Mouse (Mus musculus): ENCODE data around the gene Qrfp.

The Qrfp gene

GRCm38 (mm10) chr2:31782958-31783602 is 27.3 kb downstream of the Qrfp start:
- no peak for DNase-seq (ENCODE audit: low read depth in 1 of 2, low spot score in 2 of 2)

DNA sequence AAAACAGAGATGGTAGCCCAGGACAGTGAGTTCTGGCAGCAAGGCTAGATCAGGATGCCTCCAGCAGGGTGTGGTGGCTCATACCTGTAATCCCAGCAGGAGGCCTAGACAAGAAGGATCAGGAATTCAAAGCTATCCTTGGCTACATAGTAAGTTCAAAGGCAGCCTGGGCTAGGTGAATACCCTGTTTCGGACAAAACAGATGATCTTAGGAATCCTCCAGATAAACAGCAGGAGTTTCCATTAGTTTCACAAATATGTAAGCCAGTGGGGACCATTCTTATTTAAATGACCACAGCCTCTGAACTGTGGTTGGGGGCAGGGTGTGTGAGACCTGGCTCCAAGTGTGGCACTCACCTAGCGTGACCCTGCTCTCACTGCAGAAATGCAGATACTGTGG is 31.1 kb downstream of the Qrfp start:
- DNase-seq (ENCODE audit: low read depth in 1 of 2, low spot score in 2 of 2), result no peak

DNA sequence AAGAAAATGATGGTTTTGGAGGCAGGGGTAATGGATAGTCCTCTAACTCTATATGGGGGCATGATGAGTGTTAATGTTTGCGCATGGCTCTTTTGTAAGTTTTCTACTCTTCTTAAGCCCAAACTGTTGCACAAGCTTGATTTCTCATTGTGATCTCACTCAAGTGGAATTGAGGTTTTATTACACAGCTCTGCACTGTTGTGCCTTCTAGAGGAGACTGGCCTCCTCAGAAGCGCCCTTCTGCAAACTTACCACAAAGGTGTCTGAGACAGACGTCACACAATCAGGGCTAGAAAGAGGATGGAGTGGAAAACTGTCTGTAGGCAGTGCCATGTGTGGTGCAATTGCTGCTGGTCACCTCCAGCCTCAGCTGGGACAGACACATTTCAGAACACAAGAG is 33.9 kb downstream of the Qrfp start:
- DNase-seq (ENCODE audit: low read depth in 1 of 2, low spot score in 2 of 2), result no peak

DNA sequence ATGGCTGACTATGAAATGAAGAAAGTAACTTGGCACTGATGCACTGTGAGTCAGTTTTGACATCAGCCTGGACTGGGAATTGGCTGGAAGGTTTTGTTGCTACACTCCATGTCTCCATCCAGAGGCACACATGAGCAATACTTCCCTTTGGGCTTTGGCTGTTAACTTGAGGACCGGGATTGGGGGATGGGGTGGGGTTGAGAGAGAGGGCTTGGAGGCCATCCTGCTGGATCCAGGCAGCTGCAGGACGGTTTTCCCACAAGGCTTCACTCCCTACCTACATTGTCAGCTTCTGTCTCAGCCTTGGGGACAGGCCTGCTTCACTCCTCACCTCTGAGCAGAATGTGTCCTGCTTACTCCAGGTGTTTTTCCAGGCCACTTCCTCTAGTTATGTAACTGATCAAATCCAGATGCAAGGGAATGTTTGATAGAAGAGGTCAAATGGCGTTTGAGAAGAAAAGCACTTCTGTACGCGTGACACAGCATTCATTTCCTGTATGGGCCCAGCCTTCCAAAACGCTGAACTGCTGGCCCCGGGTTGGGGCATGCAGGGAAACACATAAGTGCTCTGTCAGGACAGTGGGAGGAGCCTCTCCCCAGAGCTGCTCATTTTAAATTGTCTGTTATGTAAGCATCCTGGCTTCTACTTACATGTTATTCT is 39.5 kb downstream of the Qrfp start:
- DNase-seq (ENCODE audit: low read depth in 1 of 2, low spot score in 2 of 2), result peak; percentile 17 to 37

GRCm38 (mm10) chr2:31769631-31770111 is 40.7 kb downstream of the Qrfp start:
- DNase-seq (ENCODE audit: low read depth in 1 of 2, low spot score in 2 of 2), result peak in 1 of 2 experiments; percentile 40

- DNase-seq (ENCODE audit: low read depth in 1 of 2, low spot score in 2 of 2), result peak; percentile 24 to 27
Observed at GRCm38 (mm10) chr2:31769115-31769514, 41.3 kb downstream of the Qrfp start.

GRCm38 (mm10) chr2:31767815-31768214 is 42.6 kb downstream of the Qrfp start:
- DNase-seq (ENCODE audit: low read depth in 1 of 2, low spot score in 2 of 2), result no peak

DNA sequence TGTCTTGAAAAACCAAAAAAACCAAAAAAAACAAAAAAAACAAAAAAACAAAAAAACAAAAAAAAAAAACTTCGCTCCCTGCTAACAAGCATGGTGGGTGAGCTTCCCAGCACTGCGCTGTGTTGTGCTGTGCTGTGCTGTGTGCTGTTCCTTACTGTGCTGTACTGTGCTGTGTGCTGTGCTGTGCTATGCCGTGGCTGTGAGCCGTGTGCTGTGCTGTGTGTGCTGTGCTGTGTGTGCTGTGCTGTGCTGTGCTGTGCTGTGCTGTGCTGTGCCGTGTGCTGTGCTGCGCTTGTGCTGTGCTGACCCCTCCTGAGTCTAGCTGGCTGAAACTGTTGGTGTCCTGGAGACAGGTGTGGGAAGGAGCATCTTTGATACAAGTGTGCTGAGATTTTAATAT is 43.3 kb downstream of the Qrfp start:
- DNase-seq (ENCODE audit: low read depth in 1 of 2, low spot score in 2 of 2), result no peak

DNA sequence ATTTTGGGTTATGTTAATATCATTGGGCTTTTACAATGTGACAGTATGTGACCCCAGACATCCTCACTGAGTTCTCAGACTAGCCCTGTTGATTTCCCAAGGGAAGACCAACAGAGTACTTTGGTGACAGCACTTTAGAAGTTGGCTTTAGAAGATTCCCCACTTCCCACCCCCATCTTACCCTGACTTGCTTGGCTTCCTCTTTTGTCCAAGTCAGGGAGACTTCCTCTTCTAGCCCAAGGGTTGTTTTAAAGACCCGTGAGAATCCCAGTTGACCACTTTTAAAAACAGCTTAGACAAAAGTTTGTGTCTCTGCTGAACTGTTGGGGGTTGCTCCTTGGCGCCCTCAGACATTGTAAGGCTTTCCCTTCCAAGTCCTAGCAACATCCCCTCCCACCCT is 47.1 kb downstream of the Qrfp start:
- DNase-seq (ENCODE audit: low read depth in 1 of 2, low spot score in 2 of 2), result peak in 1 of 2 experiments; percentile 16

GRCm38 (mm10) chr2:31762853-31763252 is 47.5 kb downstream of the Qrfp start:
- no peak for DNase-seq (ENCODE audit: low read depth in 1 of 2, low spot score in 2 of 2)

DNA sequence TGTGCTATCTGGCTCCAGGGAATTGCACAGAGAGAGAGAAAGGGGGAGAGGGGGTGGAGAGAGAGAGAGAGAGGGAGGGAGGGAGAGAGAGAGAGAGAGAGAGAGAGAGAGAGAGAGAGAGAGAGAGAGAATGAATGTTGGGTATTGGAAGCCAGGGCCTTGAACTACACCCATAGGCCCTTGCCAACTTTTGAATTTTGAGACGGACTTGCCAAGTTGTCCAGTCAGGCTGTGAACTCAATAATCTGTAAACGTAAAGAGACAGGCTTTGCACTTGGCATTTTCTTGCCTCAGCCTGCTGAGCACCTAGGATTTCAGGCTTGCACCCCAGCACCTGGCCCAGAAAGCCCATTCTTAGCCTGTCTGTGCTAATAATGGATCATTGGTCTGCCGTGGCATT is 48.2 kb downstream of the Qrfp start:
- no peak for DNase-seq (ENCODE audit: low read depth in 1 of 2, low spot score in 2 of 2)

DNA sequence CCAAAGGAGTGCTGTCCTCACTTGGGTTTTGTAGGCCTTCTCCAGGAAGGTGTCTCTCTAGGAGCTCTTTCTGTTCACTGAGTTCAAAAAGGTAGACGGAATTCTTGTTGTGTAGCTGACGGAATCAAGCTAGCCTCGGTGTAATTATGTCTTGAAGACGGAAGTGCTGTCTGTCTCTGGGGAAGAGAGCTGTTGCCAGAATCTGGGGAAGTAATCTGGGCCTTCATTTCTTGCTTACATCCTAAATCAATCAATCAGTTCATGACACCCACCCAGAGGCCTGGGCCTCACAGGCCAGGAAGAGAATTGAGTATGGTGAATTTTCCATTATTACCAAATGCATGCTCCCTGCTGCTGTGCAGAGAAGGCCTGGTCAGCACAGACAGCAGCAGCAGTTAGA is 48.8 kb downstream of the Qrfp start:
- no peak for DNase-seq (ENCODE audit: low read depth in 1 of 2, low spot score in 2 of 2)

- DNase-seq (ENCODE audit: low read depth in 1 of 2, low spot score in 2 of 2), result no peak
Observed at GRCm38 (mm10) chr2:31761115-31761531, 49.3 kb downstream of the Qrfp start.

GRCm38 (mm10) chr2:31760486-31760885 is 49.9 kb downstream of the Qrfp start:
- DNase-seq (ENCODE audit: low read depth in 1 of 2, low spot score in 2 of 2), result no peak

DNA sequence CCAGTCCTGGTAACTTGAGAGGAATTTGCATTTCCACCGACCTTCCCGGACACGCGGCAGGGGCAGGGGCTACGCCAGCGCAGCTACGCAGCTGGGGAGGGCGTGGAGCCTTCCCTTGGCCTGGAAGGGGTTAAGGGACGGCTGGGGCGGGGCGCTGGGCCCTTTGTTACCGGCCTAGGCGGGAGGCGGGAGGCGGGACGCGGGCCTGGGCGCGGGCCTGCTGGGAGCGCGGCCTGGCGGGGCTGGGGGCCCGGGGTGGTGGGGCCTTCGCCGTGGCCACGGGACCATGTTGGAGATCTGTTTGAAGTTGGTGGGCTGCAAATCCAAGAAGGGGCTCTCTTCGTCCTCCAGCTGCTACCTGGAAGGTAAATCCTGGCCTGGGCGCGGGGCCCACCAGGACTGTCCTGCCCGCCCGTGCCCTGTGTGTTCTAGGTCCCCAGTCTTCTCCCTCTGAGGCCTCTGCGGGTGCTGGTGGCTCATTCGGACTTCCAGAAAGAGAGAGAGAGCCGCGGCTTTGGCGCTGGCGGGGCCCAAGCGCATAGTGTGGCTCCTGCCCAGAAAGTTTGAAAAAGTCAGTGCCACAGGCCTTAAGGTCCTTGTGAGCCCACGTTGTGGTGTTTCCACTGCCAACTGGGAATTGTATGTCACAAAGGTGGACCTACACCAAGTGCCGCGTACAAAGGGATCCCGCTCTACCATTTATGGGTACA is 50.5 kb downstream of the Qrfp start:
- DNase-seq (ENCODE audit: low read depth in 1 of 2, low spot score in 2 of 2), result peak in 1 of 2 experiments; percentile 44

DNA sequence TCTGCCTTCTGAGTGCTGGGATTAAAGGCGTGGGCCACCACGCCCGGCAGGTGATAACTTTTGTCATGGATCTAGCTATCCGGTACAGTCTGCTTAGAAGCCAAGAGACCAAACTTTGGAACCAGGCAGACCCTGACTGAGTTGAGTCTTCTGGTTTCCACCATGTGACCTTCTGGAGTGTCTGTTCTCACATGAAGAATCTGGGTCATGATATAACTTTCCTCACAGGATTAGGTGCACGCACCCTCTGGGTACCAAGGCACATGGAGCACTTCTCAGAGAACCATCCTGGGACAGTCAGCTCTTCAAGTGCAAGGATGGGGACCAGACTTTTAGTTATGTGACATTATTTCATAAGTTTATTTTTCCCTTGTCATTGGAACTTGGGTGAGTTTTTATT is 51.4 kb downstream of the Qrfp start:
- DNase-seq (ENCODE audit: low read depth in 1 of 2, low spot score in 2 of 2), result no peak

GRCm38 (mm10) chr2:31757472-31757871 is 52.9 kb downstream of the Qrfp start:
- no peak for DNase-seq (ENCODE audit: low read depth in 1 of 2, low spot score in 2 of 2)
